Mouse (Mus musculus) heart, embryonic 10.5 days (tissue): ENCODE data around the gene Egfl8. TPM values are rescaled to one million over a fixed set of nuclear protein-coding genes. Genes with fewer than 3 reads are reported as not detected.

Source experiments
- DNase-seq: peaks from one replicate; pipeline ENCODE4 v3.0.0-alpha.2; 2017; ENCODE audit warnings: low spot score
- H3K27ac ChIP-seq: fragments of 300-500 bp; sonication (generic); 2 replicates; pipeline ENCODE4 v1.5.1; 2016; ENCODE audit warnings: mild to moderate bottlenecking
- H3K27me3 ChIP-seq: fragments of 300-500 bp; sonication (generic); 2 replicates; pipeline ENCODE4 v1.6.1; 2016; ENCODE audit warnings: mild to moderate bottlenecking; ENCODE audit not compliant: poor library complexity, insufficient read depth, severe bottlenecking
- H3K36me3 ChIP-seq: fragments of 300-500 bp; sonication (generic); 2 replicates; pipeline ENCODE4 v1.6.1; 2016; ENCODE audit warnings: mild to moderate bottlenecking, moderate library complexity
- H3K4me1 ChIP-seq: fragments of 300-500 bp; sonication (generic); 2 replicates; pipeline ENCODE4 v1.6.1; 2016; ENCODE audit warnings: mild to moderate bottlenecking
- H3K4me3 ChIP-seq: fragments of 300-500 bp; sonication (generic); 2 replicates; pipeline ENCODE4 v1.5.1; 2016; ENCODE audit warnings: mild to moderate bottlenecking, moderate library complexity
- H3K9me3 ChIP-seq: fragments of 300-500 bp; sonication (generic); 2 replicates; pipeline ENCODE4 v1.6.1; 2016; ENCODE audit warnings: mild to moderate bottlenecking, moderate library complexity
- WGBS: fragments of 180-500 bp; shearing (Covaris S2); methylation state at CpG from one replicate; pipeline ENCODE4 v1.1.7; 2016; 5-methylcytosine and 5-hydroxymethylcytosine counted together
- polyA plus RNA-seq: library from polyadenylated mRNA; unstranded; fragments of >200 nt; fragmentation: Nextera tagmentation; extraction: Ambion mirVana; gene quantifications from 2 replicates; pipeline ENCODE4 v1.2.1, GENCODE M21; 2016

Egfl8 gene
- polyA plus RNA-seq, 1 experiment from 2014 or later: 1.7 TPM

- peaks cover 17% of the 10 kb centered on the region for H3K36me3 ChIP-seq
- 71% methylated on average over 13 of the region's 13 CpGs for WGBS
Measured at GRCm38 (mm10) chr17:34568421-34568820, 47.4 kb downstream of the Egfl8 start.

GRCm38 (mm10) chr17:34567311-34567710 is 48.5 kb downstream of the Egfl8 start:
- Histone ChIP-seq H3K9me3 (0 out of 2 replicates have a peak, but pooled peaks cover 4% of the 10 kb centered on the region), H3K4me3 (no peak overlapping the region), H3K4me1 (peaks cover 20% of the 10 kb centered on the region), H3K27ac (no peak overlapping the region), H3K36me3 (peaks cover 17% of the 10 kb centered on the region), H3K27me3 (peaks cover 43% of the 10 kb centered on the region)
- no peak for DNase-seq
- WGBS: 66% methylated on average over 9 of the region's 9 CpGs

More at GRCm38 (mm10) chr17:34568421-34568820, 47.4 kb downstream of the Egfl8 start:
- Histone ChIP-seq H3K4me1 (peaks cover 23% of the 10 kb centered on the region), H3K4me3 (no peak overlapping the region), H3K27me3 (peaks cover 46% of the 10 kb centered on the region), H3K9me3 (0 out of 2 replicates have a peak, but pooled peaks cover 4% of the 10 kb centered on the region), H3K27ac (no peak overlapping the region)
- no peak for DNase-seq

GRCm38 (mm10) chr17:34564796-34565195 is 51.0 kb downstream of the Egfl8 start:
- WGBS: 33% methylated on average over 3 of the region's 3 CpGs
- no peak for DNase-seq
- no peaks in the 10 kb centered on the region for H3K9me3 ChIP-seq
- H3K27ac ChIP-seq: peak overlapping the region; percentile 77
- peak overlapping the region; percentile 36 for H3K4me3 ChIP-seq
- H3K27me3 ChIP-seq: peaks cover 40% of the 10 kb centered on the region
- peaks cover 24% of the 10 kb centered on the region for H3K4me1 ChIP-seq
- 0 out of 2 replicates have a peak, but pooled peaks cover under 1% of the 10 kb centered on the region for H3K36me3 ChIP-seq

- Histone ChIP-seq H3K9me3 (no peaks in the 10 kb centered on the region), H3K27ac (peak within 1 kb of the TSS; percentile 77), H3K27me3 (peaks cover 39% of the 10 kb centered on the region), H3K4me1 (peaks cover 24% of the 10 kb centered on the region), H3K4me3 (peak within 1 kb of the TSS; percentile 36), H3K36me3 (no peaks in the 10 kb centered on the region)
- no peak for DNase-seq
- WGBS: 5% methylated on average over 6 of the region's 6 CpGs
Measured at GRCm38 (mm10) chr17:34564003-34564421, 51.8 kb downstream of the Egfl8 start, which contains the start of gene Notch4. TSS of gene Notch4 (plus strand) at chr17:34564268.

- Histone ChIP-seq H3K4me1 (peaks cover 24% of the 10 kb centered on the region), H3K27ac (no peak overlapping the region), H3K9me3 (no peaks in the 10 kb centered on the region), H3K36me3 (no peaks in the 10 kb centered on the region), H3K4me3 (no peak overlapping the region), H3K27me3 (peaks cover 35% of the 10 kb centered on the region)
- DNase-seq: no peak
- 65% methylated on average over 11 of the region's 11 CpGs for WGBS
Measured at GRCm38 (mm10) chr17:34563354-34563753, 52.4 kb downstream of the Egfl8 start.

Other genes starting within 250 kb of the Egfl8 start
- not detected in 2 replicates for gene Btnl1, start 238.8 kb downstream of the Egfl8 start, polyA plus RNA-seq
- gene BC051142, start 217.2 kb downstream of the Egfl8 start, polyA plus RNA-seq: 0.14 and 0.15 TPM in 2 replicates
- gene Btnl4, start 138.7 kb downstream of the Egfl8 start, polyA plus RNA-seq: not detected in 2 replicates
- gene Btnl6, start 98.6 kb downstream of the Egfl8 start, polyA plus RNA-seq: not detected in 2 replicates
- 6.4 and 8.4 TPM in 2 replicates for gene Notch4, start 51.7 kb downstream of the Egfl8 start, polyA plus RNA-seq
- 6.8 and 11.0 TPM in 2 replicates for gene Gpsm3, start 26.2 kb downstream of the Egfl8 start, polyA plus RNA-seq
- gene Pbx2, start 24.7 kb downstream of the Egfl8 start, polyA plus RNA-seq: 10.2 and 16.6 TPM in 2 replicates
- 5.3 and 5.6 TPM in 2 replicates for gene Ager, start 18.1 kb downstream of the Egfl8 start, polyA plus RNA-seq
- gene Rnf5, start 12.3 kb downstream of the Egfl8 start, polyA plus RNA-seq: 139 and 157 TPM in 2 replicates
- 44.8 and 57.8 TPM in 2 replicates for gene Agpat1, start 11.7 kb downstream of the Egfl8 start, polyA plus RNA-seq
- gene Ppt2, start 12.5 kb upstream of the Egfl8 start, polyA plus RNA-seq: 24.3 and 27.5 TPM in 2 replicates
- 0.11 TPM in 1 of 2 replicates, not detected in the other for gene Prrt1, start 13.6 kb upstream of the Egfl8 start, polyA plus RNA-seq
- gene Fkbpl, start 28.8 kb upstream of the Egfl8 start, polyA plus RNA-seq: 12.6 TPM in 2 replicates
- 74.0 and 76.8 TPM in 2 replicates for gene Atf6b, start 31.2 kb upstream of the Egfl8 start, polyA plus RNA-seq
- 0.04 and 0.07 TPM in 2 replicates for gene Tnxb, start 54.6 kb upstream of the Egfl8 start, polyA plus RNA-seq
- not detected in 2 replicates for gene C4b, start 127.9 kb upstream of the Egfl8 start, polyA plus RNA-seq
- not detected in 2 replicates for gene Cyp21a1, start 188.6 kb upstream of the Egfl8 start, polyA plus RNA-seq
- 22.3 and 22.8 TPM in 2 replicates for gene Stk19, start 221.0 kb upstream of the Egfl8 start, polyA plus RNA-seq
- 48.1 and 62.2 TPM in 2 replicates for gene Dxo, start 221.0 kb upstream of the Egfl8 start, polyA plus RNA-seq
- 39.9 and 43.6 TPM in 2 replicates for gene Skiv2l, start 234.2 kb upstream of the Egfl8 start, polyA plus RNA-seq
- 89.6 and 104 TPM in 2 replicates for gene Nelfe, start 234.4 kb upstream of the Egfl8 start, polyA plus RNA-seq
- 1.3 and 11.4 TPM in 2 replicates for gene Cfb, start 246.5 kb upstream of the Egfl8 start, polyA plus RNA-seq